Mouse (Mus musculus) midbrain, embryonic 15.5 days (tissue): ENCODE data around the gene Fam69b. TPM values are rescaled to one million over a fixed set of nuclear protein-coding genes. Genes with fewer than 3 reads are reported as not detected.
A peak's percentile ranks its signal among the peaks of the same experiment; 100 is the strongest.

Source experiments
- ATAC-seq: fragments of 200-750 bp; cut with Nextera tagmentation; replicated peaks from 2 replicates; pipeline ENCODE4 v1.8.0; 2017; ENCODE audit warnings: moderate TSS enrichment
- H3K27ac ChIP-seq: fragments of 300-500 bp; sonication (generic); 2 replicates; pipeline ENCODE4 v1.5.1; 2015; ENCODE audit warnings: mild to moderate bottlenecking, inconsistent platforms
- H3K27me3 ChIP-seq: fragments of 300-500 bp; sonication (generic); replicated peaks from 2 replicates; pipeline ENCODE4 v1.6.1; 2015; ENCODE audit warnings: inconsistent platforms
- H3K36me3 ChIP-seq: fragments of 300-500 bp; sonication (generic); replicated peaks from 2 replicates; pipeline ENCODE4 v1.6.1; 2015; ENCODE audit warnings: inconsistent platforms
- H3K4me1 ChIP-seq: fragments of 300-500 bp; sonication (generic); 2 replicates; pipeline ENCODE4 v1.6.1; 2015; ENCODE audit warnings: inconsistent platforms
- H3K4me2 ChIP-seq: fragments of 300-500 bp; sonication (generic); 2 replicates; pipeline ENCODE4 v1.6.1; 2015; ENCODE audit warnings: inconsistent platforms, mild to moderate bottlenecking, moderate library complexity
- H3K4me3 ChIP-seq: fragments of 300-500 bp; sonication (generic); 2 replicates; pipeline ENCODE4 v1.5.1; 2015; ENCODE audit warnings: mild to moderate bottlenecking, inconsistent platforms
- H3K9ac ChIP-seq: fragments of 300-500 bp; sonication (generic); 2 replicates; pipeline ENCODE4 v1.6.1; 2015; ENCODE audit warnings: mild to moderate bottlenecking, inconsistent platforms
- H3K9me3 ChIP-seq: fragments of 300-500 bp; sonication (generic); 2 replicates; pipeline ENCODE4 v1.6.1; 2016; ENCODE audit warnings: inconsistent platforms
- WGBS: fragments of 180-500 bp; shearing (Covaris S2); methylation state at CpG from one replicate; pipeline ENCODE4 v1.1.7; 2015; ENCODE audit warnings: mixed read lengths; 5-methylcytosine and 5-hydroxymethylcytosine counted together
- polyA plus RNA-seq: library from polyadenylated mRNA; unstranded; fragments of >200 nt; fragmentation: Nextera tagmentation; extraction: Ambion mirVana; gene quantifications from 2 replicates; pipeline ENCODE4 v1.2.1, GENCODE M21; 2015

Fam69b gene
- polyA plus RNA-seq, 1 experiment from 2014 or later: 168 TPM

- H3K27me3 ChIP-seq: no peaks in the 10 kb centered on the region
- no peak overlapping the region for H3K4me2 ChIP-seq
- WGBS: 81% methylated on average over 5 of the region's 5 CpGs
- H3K9ac ChIP-seq: no peak overlapping the region
- no peak overlapping the region for H3K4me3 ChIP-seq
- H3K36me3 ChIP-seq: no peaks in the 10 kb centered on the region
- ATAC-seq: no peak
- H3K9me3 ChIP-seq: no peaks in the 10 kb centered on the region
- no peaks in the 10 kb centered on the region for H3K4me1 ChIP-seq
- no peak overlapping the region for H3K27ac ChIP-seq
These were observed 13.4 kb upstream of the Fam69b start for GRCm38 (mm10) chr2:26614903-26615302.

- no peaks in the 10 kb centered on the region for H3K27me3 ChIP-seq
- H3K36me3 ChIP-seq: no peaks in the 10 kb centered on the region
- no peak overlapping the region for H3K4me3 ChIP-seq
- no peak for ATAC-seq
- H3K27ac ChIP-seq: no peak overlapping the region
- no peaks in the 10 kb centered on the region for H3K4me1 ChIP-seq
- no peak overlapping the region for H3K9ac ChIP-seq
- H3K4me2 ChIP-seq: no peak overlapping the region
- WGBS: 84% methylated on average over 4 of the region's 4 CpGs
- no peaks in the 10 kb centered on the region for H3K9me3 ChIP-seq
These were observed 12.7 kb upstream of the Fam69b start for GRCm38 (mm10) chr2:26615459-26616124.

- no peaks in the 10 kb centered on the region for H3K9me3 ChIP-seq
- H3K4me1 ChIP-seq: no peaks in the 10 kb centered on the region
- H3K4me3 ChIP-seq: no peak overlapping the region
- no peaks in the 10 kb centered on the region for H3K36me3 ChIP-seq
- H3K9ac ChIP-seq: no peak overlapping the region
- WGBS: 77% methylated on average over 6 of the region's 6 CpGs
- no peaks in the 10 kb centered on the region for H3K27me3 ChIP-seq
- no peak for ATAC-seq
- no peak overlapping the region for H3K4me2 ChIP-seq
- no peak overlapping the region for H3K27ac ChIP-seq
These were observed 10.9 kb upstream of the Fam69b start for GRCm38 (mm10) chr2:26617331-26617730.

- Histone ChIP-seq H3K36me3 (no peaks in the 10 kb centered on the region), H3K4me3 (no peak overlapping the region), H3K9ac (no peak overlapping the region), H3K4me1 (peaks cover 4% of the 10 kb centered on the region; the same call in 1 of the 2 replicates), H3K9me3 (no peaks in the 10 kb centered on the region), H3K27ac (no peak overlapping the region), H3K4me2 (no peak overlapping the region), H3K27me3 (no peaks in the 10 kb centered on the region)
- WGBS: 61% methylated on average over 7 of the region's 7 CpGs
- no peak for ATAC-seq
These were observed 10.3 kb upstream of the Fam69b start for GRCm38 (mm10) chr2:26617928-26618327.

GRCm38 (mm10) chr2:26621246-26621645, 7.0 kb upstream of the Fam69b start:
- H3K9me3 ChIP-seq: no peaks in the 10 kb centered on the region
- no peaks in the 10 kb centered on the region for H3K36me3 ChIP-seq
- ATAC-seq: no peak
- H3K27me3 ChIP-seq: no peaks in the 10 kb centered on the region
- H3K4me1 ChIP-seq: peaks cover 6% of the 10 kb centered on the region; the same call in 1 of the 2 replicates
- no peak overlapping the region for H3K4me3 ChIP-seq
- H3K9ac ChIP-seq: no peak overlapping the region
- 45% methylated on average over 2 of the region's 2 CpGs for WGBS
- no peak overlapping the region for H3K4me2 ChIP-seq
- no peak overlapping the region for H3K27ac ChIP-seq

GRCm38 (mm10) chr2:26622984-26623383, 5.3 kb upstream of the Fam69b start:
- H3K4me1 ChIP-seq: peaks cover 11% of the 10 kb centered on the region; the same call in 1 of the 2 replicates
- H3K27ac ChIP-seq: no peak overlapping the region
- H3K4me2 ChIP-seq: no peak overlapping the region
- H3K27me3 ChIP-seq: no peaks in the 10 kb centered on the region
- no peak for ATAC-seq
- no peaks in the 10 kb centered on the region for H3K36me3 ChIP-seq
- WGBS: 59% methylated on average over 5 of the region's 5 CpGs
- no peak overlapping the region for H3K9ac ChIP-seq
- H3K4me3 ChIP-seq: no peak overlapping the region
- H3K9me3 ChIP-seq: no peaks in the 10 kb centered on the region

- peaks cover 26% of the 10 kb centered on the region for H3K4me1 ChIP-seq
- no peak for ATAC-seq
- no peak overlapping the region for H3K27ac ChIP-seq
- no peaks in the 10 kb centered on the region for H3K27me3 ChIP-seq
- no peak overlapping the region for H3K4me3 ChIP-seq
- H3K9me3 ChIP-seq: no peaks in the 10 kb centered on the region
- 85% methylated on average over 3 of the region's 3 CpGs for WGBS
- no peaks in the 10 kb centered on the region for H3K36me3 ChIP-seq
- no peak overlapping the region for H3K9ac ChIP-seq
- H3K4me2 ChIP-seq: no peak overlapping the region
These were observed 2.8 kb upstream of the Fam69b start for GRCm38 (mm10) chr2:26625419-26625818.

- Histone ChIP-seq H3K9me3 (no peaks in the 10 kb centered on the region), H3K9ac (no peak overlapping the region), H3K4me3 (no peak overlapping the region), H3K36me3 (no peaks in the 10 kb centered on the region), H3K27ac (no peak overlapping the region), H3K27me3 (no peaks in the 10 kb centered on the region), H3K4me1 (peaks cover 32% of the 10 kb centered on the region), H3K4me2 (no peak overlapping the region)
- no peak for ATAC-seq
- WGBS: 74% methylated on average over 3 of the region's 3 CpGs
These were observed 2.2 kb upstream of the Fam69b start for GRCm38 (mm10) chr2:26626081-26626480.

GRCm38 (mm10) chr2:26628792-26629437, 658 bp downstream of the Fam69b start:
- Histone ChIP-seq H3K36me3 (no peaks in the 10 kb centered on the region), H3K4me2 (peak overlapping the region; percentile 92), H3K4me1 (peaks cover 53% of the 10 kb centered on the region), H3K27me3 (no peaks in the 10 kb centered on the region), H3K9ac (peak overlapping the region; percentile 90), H3K4me3 (peak overlapping the region; percentile 68), H3K9me3 (no peaks in the 10 kb centered on the region), H3K27ac (peak overlapping the region; percentile 88)
- WGBS: 13% methylated on average over 5 of the region's 5 CpGs
- ATAC-seq: peak; percentile 62

- peaks cover 25% of the 10 kb centered on the region for H3K36me3 ChIP-seq
- peak overlapping the region; percentile 13; the same call in 1 of the 2 replicates for H3K4me2 ChIP-seq
- H3K4me1 ChIP-seq: peaks cover 76% of the 10 kb centered on the region
- no peaks in the 10 kb centered on the region for H3K9me3 ChIP-seq
- H3K27me3 ChIP-seq: no peaks in the 10 kb centered on the region
- ATAC-seq: no peak
- 87% methylated on average over 16 of the region's 16 CpGs for WGBS
- no peak overlapping the region for H3K27ac ChIP-seq
- no peak overlapping the region for H3K4me3 ChIP-seq
- peak overlapping the region; percentile 24; the same call in 1 of the 2 replicates for H3K9ac ChIP-seq
These were observed 4.5 kb downstream of the Fam69b start for GRCm38 (mm10) chr2:26632541-26633395.

- peaks cover 31% of the 10 kb centered on the region for H3K36me3 ChIP-seq
- no peaks in the 10 kb centered on the region for H3K9me3 ChIP-seq
- H3K4me2 ChIP-seq: no peak overlapping the region
- peaks cover 87% of the 10 kb centered on the region for H3K4me1 ChIP-seq
- no peak overlapping the region for H3K9ac ChIP-seq
- no peak overlapping the region for H3K4me3 ChIP-seq
- H3K27ac ChIP-seq: 0 out of 2 replicates have a peak overlapping the region, but pooled peaks have one; percentile 1
- WGBS: 73% methylated on average over 4 of the region's 4 CpGs
- ATAC-seq: no peak
- H3K27me3 ChIP-seq: no peaks in the 10 kb centered on the region
These were observed 5.8 kb downstream of the Fam69b start for GRCm38 (mm10) chr2:26633953-26634530.
